Comparison of ENCODE assay signal across 9 mouse cellular contexts in genomic region chr3:37204556-37204955, GRCm38 (mm10). TPM values are rescaled to one million over a fixed set of nuclear protein-coding genes. Genes with fewer than 3 reads are reported as not detected.
DNase-seq lines count a peak whose midpoint lies in the region; ATAC-seq and TF ChIP-seq lines count a peak whose summit lies in the region.
"Had no signal": no experiment of that assay in that cellular context is flagged by ENCODE, and none has a peak within 500 bp of the region (broad histone marks: within the 10 kb centered on the region; RNA-seq: fewer than 3 reads in every experiment).

No protein-coding gene starts in this region.

- H3K9me3 ChIP-seq in forebrain, embryonic 10.5 days = no peaks in the 10 kb centered on the region
- no peaks in the 10 kb centered on the region for H3K9me3 ChIP-seq in hindbrain, embryonic 12.5 days (replicated peaks)
- no peaks in the 10 kb centered on the region for H3K9me3 ChIP-seq in limb, embryonic 15.5 days
- no peaks in the 10 kb centered on the region for H3K9me3 ChIP-seq in midbrain, embryonic 16.5 days (replicated peaks; ENCODE audit: control insufficient read depth, low read length, poor library complexity, severe bottlenecking)

- TF ChIP-seq CTCF in spleen, adult 2 months (IDR thresholded peaks at IDR 0.05; ENCODE audit: extremely low read depth, insufficient read depth, insufficient read length, insufficient replicate concordance) = peak; percentile 7; the same call in 1 of the 2 replicates

- no peak for TF ChIP-seq POLR2A in spleen, adult 2 months (IDR thresholded peaks at IDR 0.05; ENCODE audit: low read depth, low read length)

- H3K9ac ChIP-seq in hindbrain, embryonic 12.5 days = peak overlapping the region; percentile 63
- H3K9ac ChIP-seq in limb, embryonic 15.5 days = peak overlapping the region; percentile 53; the same call in 1 of the 2 replicates
- H3K9ac ChIP-seq in midbrain, embryonic 16.5 days (ENCODE audit: low read depth, low read length) = peak overlapping the region; percentile 70

- 15% methylated on average over 6 of the region's 6 CpGs for WGBS in spleen, adult 2 months
- WGBS in forebrain, embryonic 10.5 days = 23% methylated on average over 6 of the region's 6 CpGs
- WGBS in hindbrain, embryonic 12.5 days = 26% methylated on average over 6 of the region's 6 CpGs
- WGBS in limb, embryonic 15.5 days = 22% methylated on average over 6 of the region's 6 CpGs
- WGBS in midbrain, embryonic 16.5 days = 20% methylated on average over 6 of the region's 6 CpGs

- H3K27ac ChIP-seq in spleen, adult 2 months (ENCODE audit: insufficient read depth, low read length) = no peak overlapping the region
- peak overlapping the region; percentile 78; the same call in 1 of the 2 replicates for H3K27ac ChIP-seq in forebrain, embryonic 10.5 days
- no peak overlapping the region for H3K27ac ChIP-seq in hindbrain, embryonic 12.5 days
- no peak overlapping the region for H3K27ac ChIP-seq in limb, embryonic 15.5 days
- H3K27ac ChIP-seq in midbrain, embryonic 16.5 days (ENCODE audit: low read length) = no peak overlapping the region

- H3K4me2 ChIP-seq in hindbrain, embryonic 12.5 days (replicated peaks) = peak overlapping the region; percentile 81
- H3K4me2 ChIP-seq in limb, embryonic 15.5 days = peak overlapping the region; percentile 74
- peak overlapping the region; percentile 92 for H3K4me2 ChIP-seq in midbrain, embryonic 16.5 days (ENCODE audit: low read length)

- intact Hi-C loops in left cerebral cortex, postnatal 36 days (cut with DNase I) = loop anchor here (2.0 to 5.0 kb wide), 2 partner anchors 132 to 567 kb away; no protein-coding TSS in a partner anchor

- no peaks in the 10 kb centered on the region for H3K27me3 ChIP-seq in spleen, adult 2 months (ENCODE audit: control insufficient read depth, insufficient read depth, low read length)
- H3K27me3 ChIP-seq in forebrain, embryonic 10.5 days (ENCODE audit: poor library complexity, severe bottlenecking) = no peaks in the 10 kb centered on the region
- no peaks in the 10 kb centered on the region; the same call in 1 of the 2 replicates for H3K27me3 ChIP-seq in hindbrain, embryonic 12.5 days
- no peaks in the 10 kb centered on the region for H3K27me3 ChIP-seq in limb, embryonic 15.5 days
- no peaks in the 10 kb centered on the region for H3K27me3 ChIP-seq in midbrain, embryonic 16.5 days (ENCODE audit: control insufficient read depth, insufficient read depth, low read depth, low read length)

- no peak for DNase-seq in spleen, adult 2 months (ENCODE audit: low read depth in 1 of 2, low spot score in 2 of 2)
- DNase-seq in spleen, postnatal 14 days (ENCODE audit: low spot score in 2 of 2) = no peak
- DNase-seq in adipocyte (ENCODE audit: low spot score) = peak; percentile 58
- DNase-seq in forebrain, embryonic 10.5 days (ENCODE audit: extremely low spot score, low spot score) = no peak
- DNase-seq in left cerebral cortex, postnatal 36 days (ENCODE audit: low spot score in 2 of 2) = no peak

- peaks cover 3% of the 10 kb centered on the region; the same call in 1 of the 2 replicates for H3K4me1 ChIP-seq in spleen, adult 2 months (ENCODE audit: control insufficient read depth, insufficient read depth, insufficient read length)
- peaks cover 29% of the 10 kb centered on the region for H3K4me1 ChIP-seq in forebrain, embryonic 10.5 days
- H3K4me1 ChIP-seq in hindbrain, embryonic 12.5 days = peaks cover 8% of the 10 kb centered on the region
- 0 out of 2 replicates have a peak, but pooled peaks cover 10% of the 10 kb centered on the region for H3K4me1 ChIP-seq in limb, embryonic 15.5 days
- H3K4me1 ChIP-seq in midbrain, embryonic 16.5 days (ENCODE audit: control insufficient read depth, insufficient read depth, low read length) = no peaks in the 10 kb centered on the region

- ATAC-seq in hindbrain, embryonic 12.5 days (ENCODE audit: low FRiP score) = peak; percentile 69
- no peak for ATAC-seq in limb, embryonic 15.5 days (ENCODE audit: insufficient number of reproducible peaks, low FRiP score, low TSS enrichment, low read depth)
- ATAC-seq in midbrain, embryonic 16.5 days = peak; percentile 54; the same call in 1 of the 2 replicates

- no peak overlapping the region for H3K4me3 ChIP-seq in spleen, adult 2 months (ENCODE audit: extremely low read depth, insufficient read depth, insufficient read length)
- H3K4me3 ChIP-seq in forebrain, embryonic 10.5 days = peak overlapping the region; percentile 66
- H3K4me3 ChIP-seq in hindbrain, embryonic 12.5 days = peak overlapping the region; percentile 46
- peak overlapping the region; percentile 52 for H3K4me3 ChIP-seq in limb, embryonic 15.5 days
- H3K4me3 ChIP-seq in midbrain, embryonic 16.5 days (ENCODE audit: low read depth, low read length) = peak overlapping the region; percentile 45

- no peaks in the 10 kb centered on the region for H3K36me3 ChIP-seq in spleen, adult 2 months (ENCODE audit: control insufficient read depth, insufficient read depth, low read length)
- no peaks in the 10 kb centered on the region for H3K36me3 ChIP-seq in forebrain, embryonic 10.5 days (replicated peaks)
- H3K36me3 ChIP-seq in hindbrain, embryonic 12.5 days = no peaks in the 10 kb centered on the region
- H3K36me3 ChIP-seq in limb, embryonic 15.5 days = no peaks in the 10 kb centered on the region
- H3K36me3 ChIP-seq in midbrain, embryonic 16.5 days (ENCODE audit: control insufficient read depth, insufficient read depth, low read length) = no peaks in the 10 kb centered on the region

RNA-seq across cellular contexts. Expression of gene Il21, which starts 27.9 kb away (rescaled TPM):
- polyA plus RNA-seq in spleen, adult 2 months (2012; rRNA removed) = not detected in 2 replicates
- polyA plus RNA-seq in forebrain, embryonic 10.5 days (2016; fragmentation: Nextera tagmentation; extraction: Ambion mirVana) = not detected in 2 replicates
- not detected in 2 replicates for polyA plus RNA-seq in hindbrain, embryonic 12.5 days (2016; fragmentation: Nextera tagmentation; extraction: Ambion mirVana)
- not detected in 2 replicates for polyA plus RNA-seq in limb, embryonic 15.5 days (2015; fragmentation: Nextera tagmentation; extraction: Ambion mirVana)
- polyA plus RNA-seq in midbrain, embryonic 16.5 days (2015; fragmentation: Nextera tagmentation; extraction: Ambion mirVana) = not detected in 2 replicates
- total RNA-seq in left cerebral cortex, postnatal 36 days (2021) = not detected
- total RNA-seq: gastrocnemius, postnatal 4 days had no signal
